Mouse (Mus musculus) midbrain, embryonic 15.5 days (tissue): ENCODE results near the gene Arhgef10l. TPM values are rescaled to one million over a fixed set of nuclear protein-coding genes. Genes with fewer than 3 reads are reported as not detected.

Experiments used
- ATAC-seq: fragments of 200-750 bp; cut with Nextera tagmentation; replicated peaks from 2 replicates; pipeline ENCODE4 v1.8.0; 2017; ENCODE audit warnings: moderate TSS enrichment
- H3K27ac ChIP-seq: fragments of 300-500 bp; sonication (generic); 2 replicates; pipeline ENCODE4 v1.5.1; 2015; ENCODE audit warnings: mild to moderate bottlenecking, inconsistent platforms
- H3K27me3 ChIP-seq: fragments of 300-500 bp; sonication (generic); replicated peaks from 2 replicates; pipeline ENCODE4 v1.6.1; 2015; ENCODE audit warnings: inconsistent platforms
- H3K36me3 ChIP-seq: fragments of 300-500 bp; sonication (generic); replicated peaks from 2 replicates; pipeline ENCODE4 v1.6.1; 2015; ENCODE audit warnings: inconsistent platforms
- H3K4me1 ChIP-seq: fragments of 300-500 bp; sonication (generic); 2 replicates; pipeline ENCODE4 v1.6.1; 2015; ENCODE audit warnings: inconsistent platforms
- H3K4me2 ChIP-seq: fragments of 300-500 bp; sonication (generic); 2 replicates; pipeline ENCODE4 v1.6.1; 2015; ENCODE audit warnings: inconsistent platforms, mild to moderate bottlenecking, moderate library complexity
- H3K4me3 ChIP-seq: fragments of 300-500 bp; sonication (generic); 2 replicates; pipeline ENCODE4 v1.5.1; 2015; ENCODE audit warnings: mild to moderate bottlenecking, inconsistent platforms
- H3K9ac ChIP-seq: fragments of 300-500 bp; sonication (generic); 2 replicates; pipeline ENCODE4 v1.6.1; 2015; ENCODE audit warnings: mild to moderate bottlenecking, inconsistent platforms
- H3K9me3 ChIP-seq: fragments of 300-500 bp; sonication (generic); 2 replicates; pipeline ENCODE4 v1.6.1; 2016; ENCODE audit warnings: inconsistent platforms
- WGBS: fragments of 180-500 bp; shearing (Covaris S2); methylation state at CpG from one replicate; pipeline ENCODE4 v1.1.7; 2015; ENCODE audit warnings: mixed read lengths; 5-methylcytosine and 5-hydroxymethylcytosine counted together
- polyA plus RNA-seq: library from polyadenylated mRNA; unstranded; fragments of >200 nt; fragmentation: Nextera tagmentation; extraction: Ambion mirVana; gene quantifications from 2 replicates; pipeline ENCODE4 v1.2.1, GENCODE M21; 2015

Gene Arhgef10l
- polyA plus RNA-seq, 1 experiment from 2014 or later = 30.7 TPM

- H3K27ac ChIP-seq = peak overlapping the region; percentile 52
- 75% methylated on average over 6 of the region's 6 CpGs for WGBS
- peaks cover 4% of the 10 kb centered on the region; the same call in 1 of the 2 replicates for H3K4me1 ChIP-seq
- no peaks in the 10 kb centered on the region for H3K9me3 ChIP-seq
- 0 out of 2 replicates have a peak, but pooled peaks cover 12% of the 10 kb centered on the region for H3K36me3 ChIP-seq
- H3K4me3 ChIP-seq = no peak overlapping the region
- H3K4me2 ChIP-seq = no peak overlapping the region
- H3K27me3 ChIP-seq = no peaks in the 10 kb centered on the region
- ATAC-seq = no peak
- no peak overlapping the region for H3K9ac ChIP-seq
These were observed 60.6 kb downstream of the Arhgef10l start for GRCm38 (mm10) chr4:140605247-140605646.

DNA sequence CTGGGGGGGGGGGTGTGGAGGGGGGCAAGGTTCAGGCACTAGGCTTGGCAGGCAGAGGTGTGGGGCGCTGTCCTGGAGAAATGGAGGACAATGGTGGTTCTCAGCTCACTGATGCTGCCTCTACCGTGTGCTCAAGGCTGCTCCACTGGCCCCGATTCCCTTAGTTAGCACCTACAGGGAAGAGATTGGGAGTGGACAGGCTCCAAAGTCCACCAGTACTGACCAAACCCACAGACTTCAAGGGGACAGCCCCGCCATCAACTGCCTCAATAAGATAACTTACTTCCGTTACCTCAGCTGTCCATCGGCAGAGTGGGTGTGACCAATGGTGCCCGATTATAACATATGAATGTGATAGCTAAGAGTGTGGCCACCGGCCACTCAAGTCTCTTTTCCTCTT is 61.3 kb downstream of the Arhgef10l start:
- no peak overlapping the region for H3K4me2 ChIP-seq
- H3K4me3 ChIP-seq = no peak overlapping the region
- 0 out of 2 replicates have a peak, but pooled peaks cover 6% of the 10 kb centered on the region for H3K36me3 ChIP-seq
- H3K9me3 ChIP-seq = no peaks in the 10 kb centered on the region
- no peaks in the 10 kb centered on the region for H3K27me3 ChIP-seq
- no peak overlapping the region for H3K27ac ChIP-seq
- H3K4me1 ChIP-seq = peaks cover 4% of the 10 kb centered on the region; the same call in 1 of the 2 replicates
- ATAC-seq = no peak
- H3K9ac ChIP-seq = no peak overlapping the region
- WGBS = 90% methylated on average over 8 of the region's 8 CpGs

DNA sequence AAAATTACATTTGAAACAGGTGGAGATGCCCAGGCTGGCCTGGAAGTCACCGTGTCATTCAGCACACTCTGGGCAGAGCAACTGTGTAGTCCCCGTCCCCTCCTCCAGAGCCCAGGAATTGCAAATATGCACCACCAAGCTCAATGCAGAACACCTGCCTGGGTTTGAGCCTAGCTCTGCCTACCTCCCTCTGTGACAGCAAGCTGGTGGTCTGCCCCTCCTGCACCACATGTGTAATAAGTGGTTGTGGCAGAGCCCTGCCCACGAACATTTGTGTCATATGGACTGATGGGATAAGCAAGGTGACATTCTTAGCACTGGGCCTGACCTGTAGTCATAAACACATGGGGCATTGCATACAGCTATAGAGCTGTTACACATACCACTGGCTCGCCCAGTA is 63.8 kb downstream of the Arhgef10l start:
- H3K4me2 ChIP-seq = no peak overlapping the region
- no peak overlapping the region for H3K4me3 ChIP-seq
- no peak overlapping the region for H3K27ac ChIP-seq
- ATAC-seq = no peak
- no peaks in the 10 kb centered on the region for H3K9me3 ChIP-seq
- H3K9ac ChIP-seq = no peak overlapping the region
- H3K36me3 ChIP-seq = 0 out of 2 replicates have a peak, but pooled peaks cover 7% of the 10 kb centered on the region
- WGBS = 79% methylated on average over 4 of the region's 4 CpGs
- peaks cover 4% of the 10 kb centered on the region; the same call in 1 of the 2 replicates for H3K4me1 ChIP-seq
- no peaks in the 10 kb centered on the region for H3K27me3 ChIP-seq

- H3K4me2 ChIP-seq = no peak overlapping the region
- 0 out of 2 replicates have a peak, but pooled peaks cover 4% of the 10 kb centered on the region for H3K36me3 ChIP-seq
- no peaks in the 10 kb centered on the region for H3K9me3 ChIP-seq
- peaks cover 4% of the 10 kb centered on the region; the same call in 1 of the 2 replicates for H3K4me1 ChIP-seq
- WGBS = 56% methylated on average over 11 of the region's 11 CpGs
- no peak overlapping the region for H3K9ac ChIP-seq
- no peak for ATAC-seq
- H3K27ac ChIP-seq = no peak overlapping the region
- H3K4me3 ChIP-seq = no peak overlapping the region
- no peaks in the 10 kb centered on the region for H3K27me3 ChIP-seq
These were observed 64.7 kb downstream of the Arhgef10l start for GRCm38 (mm10) chr4:140601153-140601552.

- Histone ChIP-seq H3K4me2 (no peak overlapping the region), H3K9ac (no peak overlapping the region), H3K27ac (no peak overlapping the region), H3K9me3 (no peaks in the 10 kb centered on the region), H3K4me3 (no peak overlapping the region), H3K36me3 (0 out of 2 replicates have a peak, but pooled peaks cover 4% of the 10 kb centered on the region), H3K4me1 (no peaks in the 10 kb centered on the region), H3K27me3 (no peaks in the 10 kb centered on the region)
- no peak for ATAC-seq
- WGBS = 91% methylated on average over 5 of the region's 5 CpGs
These were observed 67.0 kb downstream of the Arhgef10l start for GRCm38 (mm10) chr4:140598846-140599245.

GRCm38 (mm10) chr4:140597928-140598327 is 67.9 kb downstream of the Arhgef10l start:
- Histone ChIP-seq H3K27ac (no peak overlapping the region), H3K9ac (no peak overlapping the region), H3K36me3 (0 out of 2 replicates have a peak, but pooled peaks cover 4% of the 10 kb centered on the region), H3K4me3 (no peak overlapping the region), H3K27me3 (no peaks in the 10 kb centered on the region), H3K4me2 (no peak overlapping the region), H3K9me3 (no peaks in the 10 kb centered on the region), H3K4me1 (no peaks in the 10 kb centered on the region)
- 97% methylated on average over 6 of the region's 6 CpGs for WGBS
- no peak for ATAC-seq

GRCm38 (mm10) chr4:140597378-140597777 is 68.4 kb downstream of the Arhgef10l start:
- H3K27ac ChIP-seq = no peak overlapping the region
- no peak overlapping the region for H3K4me2 ChIP-seq
- H3K9me3 ChIP-seq = no peaks in the 10 kb centered on the region
- H3K9ac ChIP-seq = no peak overlapping the region
- no peak for ATAC-seq
- no peak overlapping the region for H3K4me3 ChIP-seq
- no peaks in the 10 kb centered on the region for H3K27me3 ChIP-seq
- no peaks in the 10 kb centered on the region for H3K4me1 ChIP-seq
- H3K36me3 ChIP-seq = 0 out of 2 replicates have a peak, but pooled peaks cover 4% of the 10 kb centered on the region
- WGBS = 97% methylated on average over 5 of the region's 5 CpGs

DNA sequence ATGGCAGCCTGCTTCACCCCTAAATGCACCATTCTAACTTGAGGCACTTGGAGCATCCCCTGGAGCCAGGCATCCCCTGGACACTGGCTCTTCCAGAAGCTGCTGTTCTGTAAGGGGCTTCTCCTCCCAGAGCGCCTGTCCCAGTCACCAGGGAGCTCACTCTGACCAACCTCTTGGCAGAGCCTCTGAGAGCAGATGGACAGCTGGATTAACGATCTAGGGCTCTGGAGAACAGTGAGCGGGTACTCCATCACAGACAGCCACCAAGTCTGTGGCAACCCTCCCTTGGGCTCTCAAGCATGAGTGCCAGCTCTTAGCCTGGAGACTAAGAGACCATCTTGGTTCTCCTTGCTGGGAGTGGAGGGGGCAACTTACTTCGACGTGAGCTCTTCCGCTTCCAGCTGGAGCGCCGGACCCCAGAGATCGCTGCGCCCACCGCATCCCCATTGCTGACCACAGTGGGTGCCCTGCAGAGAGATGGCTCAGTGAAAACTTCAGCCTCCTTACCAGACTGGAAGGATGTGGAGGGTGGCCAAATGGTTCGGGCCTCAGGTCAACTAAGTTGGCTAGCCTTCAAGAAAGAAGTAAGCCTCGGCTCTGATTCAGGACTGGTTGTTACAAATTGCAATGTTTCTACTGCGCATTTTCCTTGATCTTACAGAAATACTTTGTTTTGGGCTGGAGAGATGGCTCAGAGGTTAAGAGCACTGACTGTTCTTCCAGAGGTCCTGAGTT is 71.9 kb downstream of the Arhgef10l start:
- H3K9me3 ChIP-seq = no peaks in the 10 kb centered on the region
- no peak overlapping the region for H3K4me3 ChIP-seq
- no peak overlapping the region for H3K4me2 ChIP-seq
- no peak for ATAC-seq
- no peak overlapping the region for H3K27ac ChIP-seq
- H3K36me3 ChIP-seq = 0 out of 2 replicates have a peak, but pooled peaks cover 4% of the 10 kb centered on the region
- 84% methylated on average over 14 of the region's 14 CpGs for WGBS
- no peaks in the 10 kb centered on the region for H3K4me1 ChIP-seq
- no peaks in the 10 kb centered on the region for H3K27me3 ChIP-seq
- H3K9ac ChIP-seq = no peak overlapping the region

GRCm38 (mm10) chr4:140592990-140593770 is 72.6 kb downstream of the Arhgef10l start:
- no peaks in the 10 kb centered on the region for H3K9me3 ChIP-seq
- no peaks in the 10 kb centered on the region for H3K4me1 ChIP-seq
- 0 out of 2 replicates have a peak, but pooled peaks cover 4% of the 10 kb centered on the region for H3K36me3 ChIP-seq
- 54% methylated on average over 16 of the region's 16 CpGs for WGBS
- H3K27me3 ChIP-seq = no peaks in the 10 kb centered on the region
- no peak overlapping the region for H3K4me2 ChIP-seq
- no peak; the same call in 1 of the 2 replicates for ATAC-seq
- no peak overlapping the region for H3K9ac ChIP-seq
- H3K4me3 ChIP-seq = no peak overlapping the region
- no peak overlapping the region for H3K27ac ChIP-seq

- H3K36me3 ChIP-seq = no peaks in the 10 kb centered on the region
These were observed 73.5 kb downstream of the Arhgef10l start for GRCm38 (mm10) chr4:140592217-140592759.

DNA sequence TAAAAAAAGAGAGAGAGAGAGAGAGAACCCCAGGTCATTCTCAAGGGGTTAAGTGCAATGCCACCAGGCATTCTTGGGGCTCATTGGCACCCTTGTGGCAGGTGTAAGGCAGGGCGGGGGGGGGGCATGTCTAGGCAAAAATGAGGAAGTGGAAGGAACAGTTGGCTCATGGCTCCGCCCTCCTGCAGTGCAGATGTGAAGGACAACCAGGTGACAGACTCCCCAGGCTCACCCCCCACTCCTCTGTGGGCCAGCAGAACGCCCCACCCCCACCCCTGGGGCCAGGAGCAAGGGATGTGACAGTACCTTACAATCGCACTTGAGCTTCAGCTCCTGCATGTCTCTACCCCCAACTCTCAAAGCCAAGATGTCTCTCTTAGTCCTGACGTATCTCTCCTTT is 79.3 kb downstream of the Arhgef10l start:
- Histone ChIP-seq H3K9me3 (no peaks in the 10 kb centered on the region), H3K4me2 (no peak overlapping the region), H3K36me3 (no peaks in the 10 kb centered on the region), H3K4me3 (no peak overlapping the region), H3K9ac (no peak overlapping the region), H3K27ac (no peak overlapping the region), H3K27me3 (no peaks in the 10 kb centered on the region), H3K4me1 (peaks cover under 1% of the 10 kb centered on the region; the same call in 1 of the 2 replicates)
- no peak for ATAC-seq
- WGBS = 85% methylated on average over 5 of the region's 5 CpGs

More at GRCm38 (mm10) chr4:140592217-140592759, 73.5 kb downstream of the Arhgef10l start:
- no peak overlapping the region for H3K27ac ChIP-seq
- no peaks in the 10 kb centered on the region for H3K4me1 ChIP-seq
- 23% methylated on average over 11 of the region's 11 CpGs for WGBS
- no peaks in the 10 kb centered on the region for H3K9me3 ChIP-seq
- no peak overlapping the region for H3K4me2 ChIP-seq
- ATAC-seq = no peak
- H3K4me3 ChIP-seq = no peak overlapping the region
- H3K27me3 ChIP-seq = no peaks in the 10 kb centered on the region
- no peak overlapping the region for H3K9ac ChIP-seq

GRCm38 (mm10) chr4:140584240-140584639 is 81.6 kb downstream of the Arhgef10l start:
- Histone ChIP-seq H3K4me1 (peaks cover 3% of the 10 kb centered on the region; the same call in 1 of the 2 replicates), H3K4me2 (no peak overlapping the region), H3K36me3 (0 out of 2 replicates have a peak, but pooled peaks cover 9% of the 10 kb centered on the region), H3K9me3 (no peaks in the 10 kb centered on the region), H3K9ac (no peak overlapping the region), H3K27me3 (no peaks in the 10 kb centered on the region), H3K4me3 (no peak overlapping the region), H3K27ac (no peak overlapping the region)
- 77% methylated on average over 5 of the region's 5 CpGs for WGBS
- ATAC-seq = no peak
